Mouse (Mus musculus): ENCODE data around the gene Mettl7a3.
"Not testable (repeated sequence)": the region's sequence is repeated elsewhere in the genome, so short reads cannot be mapped to it uniquely, and the experiment has no call there.

Gene Mettl7a3

GRCm38 (mm10) chr15:100334629-100335028 lies at the start of gene Mettl7a3:
Gene Mettl7a3, plus strand, starts transcription at chr15:100334929.
- no peak for DNase-seq

DNA sequence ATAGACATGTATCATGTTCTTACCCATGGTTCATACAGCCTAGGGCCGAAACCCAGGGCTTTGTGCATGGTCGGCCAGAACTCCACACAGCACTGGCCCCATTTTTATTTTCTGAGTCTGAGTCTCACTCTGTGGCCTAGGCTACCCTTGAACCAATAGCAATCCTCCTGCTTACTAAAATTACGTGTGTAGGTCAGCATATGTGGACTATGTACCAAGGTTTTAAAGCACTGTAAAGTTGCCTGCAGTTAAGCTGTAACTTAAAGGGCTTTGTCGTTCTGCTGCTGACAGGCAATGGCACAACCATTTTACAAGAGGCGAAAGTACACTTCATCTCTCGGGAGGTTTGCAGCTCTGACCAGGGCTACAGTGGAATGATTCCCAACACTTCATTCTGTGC lies 45.7 kb upstream of the Mettl7a3 start:
- DNase-seq, result no peak

- no peak for DNase-seq
These were observed 43.9 kb upstream of the Mettl7a3 start for GRCm38 (mm10) chr15:100290858-100291257.

- DNase-seq, result no peak
These were observed 42.4 kb upstream of the Mettl7a3 start for GRCm38 (mm10) chr15:100292326-100292725.

- no peak for DNase-seq
These were observed 36.9 kb upstream of the Mettl7a3 start for GRCm38 (mm10) chr15:100297856-100298255.

GRCm38 (mm10) chr15:100300499-100300898 lies 34.2 kb upstream of the Mettl7a3 start:
- no peak for DNase-seq

DNA sequence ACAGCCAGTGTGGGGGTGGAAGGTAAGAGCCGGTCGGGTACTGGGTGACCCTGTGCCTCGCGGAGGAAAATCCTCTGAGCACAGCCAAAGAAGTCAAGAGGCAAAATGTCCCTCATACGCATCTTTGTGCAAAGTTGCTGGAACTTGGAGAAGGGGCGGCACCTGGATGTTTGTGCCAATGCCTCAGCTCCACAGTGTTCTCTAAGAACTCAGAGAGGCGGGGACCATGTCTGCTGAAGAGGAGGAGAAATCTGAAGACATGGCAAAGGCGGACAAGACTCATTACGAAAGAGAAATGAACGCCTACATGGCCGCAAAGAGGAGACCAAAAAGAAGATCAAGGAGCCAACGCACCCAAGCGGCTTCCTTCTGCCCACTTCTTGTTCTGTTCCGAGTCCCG lies 33.2 kb upstream of the Mettl7a3 start:
- no peak for DNase-seq

DNA sequence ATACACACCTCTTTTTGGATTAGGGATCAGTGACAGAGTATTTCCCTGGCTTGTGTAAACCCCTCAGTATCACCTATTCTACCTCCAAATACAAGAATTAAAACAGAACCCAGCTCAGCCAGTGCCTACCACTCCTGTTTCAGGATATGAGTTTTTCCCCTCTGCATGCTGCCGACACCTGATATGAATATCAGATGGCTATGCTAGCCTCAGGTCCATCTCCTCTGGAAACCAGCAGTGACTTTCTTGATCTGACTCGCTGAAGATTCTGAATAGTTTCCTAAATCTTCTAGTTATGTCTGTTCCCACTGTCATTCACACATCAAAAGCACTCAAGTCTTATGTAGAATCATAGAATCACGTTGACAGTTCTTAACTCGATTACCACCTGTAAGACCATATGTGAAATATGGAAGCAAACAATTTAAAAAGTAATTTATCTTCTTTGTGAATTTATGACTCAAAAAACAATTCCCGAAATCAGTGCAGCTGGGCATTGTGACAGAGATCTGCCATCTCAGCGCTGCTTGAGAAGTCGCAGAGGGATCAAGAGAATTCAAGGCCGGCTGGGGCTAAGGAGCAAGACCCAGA lies 31.2 kb upstream of the Mettl7a3 start:
- DNase-seq, result no peak

DNA sequence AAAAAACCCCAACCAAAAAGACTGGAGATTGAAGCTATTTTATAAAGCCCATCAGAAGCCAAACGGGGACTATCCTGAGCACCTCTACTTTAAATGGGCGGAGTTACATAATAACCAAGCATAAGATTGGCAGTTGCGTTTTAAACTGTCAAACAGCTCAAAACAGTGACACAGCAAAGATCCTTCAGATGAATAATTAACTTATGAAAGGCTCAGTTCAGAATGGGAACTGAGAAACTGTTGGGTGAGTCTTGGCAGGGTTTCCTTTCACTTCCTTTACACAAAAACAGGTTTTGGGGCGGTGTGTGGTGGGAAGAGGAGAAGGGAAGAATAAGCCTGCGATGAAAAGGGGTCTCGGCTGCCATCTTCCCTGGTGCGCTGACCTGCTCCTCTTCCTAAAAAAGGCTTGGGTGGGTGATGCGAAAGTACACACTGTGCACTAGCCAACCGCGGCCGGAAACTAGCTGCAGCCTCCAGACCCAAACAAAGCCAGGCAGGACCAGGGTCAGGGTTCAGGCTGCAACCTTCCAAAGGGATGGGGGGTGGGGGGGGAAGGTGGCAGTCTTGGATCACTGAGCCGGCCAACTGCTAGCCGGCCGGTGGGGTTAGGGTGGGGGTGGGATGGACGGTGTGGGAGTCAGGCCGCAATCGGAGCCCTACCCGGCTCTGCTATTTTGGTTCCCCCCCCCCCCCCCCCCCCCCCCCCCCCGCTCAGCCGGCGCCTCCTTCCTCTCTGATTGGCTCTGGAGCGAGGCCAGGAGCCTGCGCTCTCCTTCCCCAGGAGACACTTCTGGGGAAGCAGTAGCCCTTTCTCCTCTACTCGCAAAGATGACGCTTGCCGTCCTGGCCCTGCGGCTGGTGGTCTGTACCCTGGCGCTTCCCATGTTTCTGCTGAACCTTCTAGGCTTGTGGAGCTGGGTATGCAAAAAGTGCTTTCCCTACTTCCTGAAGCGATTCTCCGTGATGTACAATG lies 30.4 kb upstream of the Mettl7a3 start, which contains the start of gene Mettl7a1:
Gene Mettl7a1, plus strand, starts transcription at position 122 of the 973 bp plus-strand sequence.
- peak; percentile 62 for DNase-seq

DNA sequence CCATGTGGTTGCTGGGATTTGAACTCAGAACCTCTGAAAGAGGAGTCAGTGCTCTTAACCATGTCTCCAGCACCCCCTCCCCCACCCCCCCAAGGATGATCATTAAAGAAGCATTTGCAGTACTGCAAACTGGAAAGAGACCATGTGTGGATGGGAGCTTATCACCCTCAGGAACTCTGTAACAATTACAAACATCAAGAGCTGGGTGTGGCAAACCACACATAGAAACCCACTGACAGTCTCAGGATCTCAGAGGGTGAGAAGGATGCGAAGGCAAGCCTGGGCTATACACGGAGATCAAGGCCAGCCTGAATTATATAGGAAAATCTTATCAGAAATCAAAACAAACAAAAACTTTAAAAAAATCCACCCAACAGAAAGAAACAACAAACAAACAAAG lies 28.5 kb upstream of the Mettl7a3 start:
- no peak for DNase-seq

DNA sequence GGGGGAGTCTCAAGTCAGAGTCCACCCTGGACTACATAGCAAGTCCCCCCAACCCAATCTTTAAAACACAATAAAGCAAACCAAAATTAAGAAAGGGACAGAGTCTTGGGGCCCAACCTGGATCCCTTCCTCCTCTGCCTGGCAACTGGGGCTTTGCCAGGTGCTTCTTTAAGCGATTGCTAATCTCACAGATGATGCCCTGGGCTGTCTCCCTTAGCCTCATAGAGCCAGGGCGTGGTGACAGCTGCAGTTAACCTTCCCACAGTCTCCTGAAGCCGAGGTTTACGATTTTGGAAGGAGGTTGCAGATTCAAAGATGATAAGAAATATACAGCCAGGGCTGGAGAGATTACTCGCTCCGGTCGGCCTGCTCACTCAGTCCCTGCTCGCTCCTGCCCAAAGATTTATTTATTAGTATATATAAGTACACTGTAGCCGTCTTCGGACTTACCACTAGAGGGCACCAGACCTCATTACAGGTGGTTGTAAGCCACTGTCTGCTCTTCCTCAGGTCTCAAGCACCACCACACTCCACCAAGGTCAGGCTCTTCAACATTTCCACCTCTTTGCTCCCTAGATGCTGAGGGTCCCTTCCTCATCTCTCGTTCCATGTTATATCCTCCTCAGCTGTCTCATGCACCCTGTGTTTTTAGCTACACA lies 27.2 kb upstream of the Mettl7a3 start:
- peak; percentile 24 for DNase-seq

DNA sequence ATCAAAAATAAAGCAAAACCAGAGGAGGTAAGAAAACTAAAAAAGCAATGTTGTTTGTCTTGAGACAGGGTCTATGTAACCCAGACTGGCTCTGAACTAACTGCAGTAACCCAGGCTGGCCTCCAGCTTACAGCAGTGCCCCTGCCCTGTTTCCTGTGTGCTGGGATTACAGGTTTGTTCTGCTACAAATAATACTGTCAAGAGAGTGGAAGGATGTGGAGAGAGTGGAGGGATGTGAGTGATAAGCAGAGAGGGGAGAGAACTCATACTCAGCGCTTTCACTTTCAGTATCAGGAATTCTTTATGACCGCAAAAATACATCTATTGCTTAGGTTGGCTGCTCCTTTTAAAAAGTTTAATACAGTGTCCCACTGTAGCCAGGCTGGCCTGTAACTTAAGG lies 22.4 kb upstream of the Mettl7a3 start:
- DNase-seq, result no peak

- no peak for DNase-seq
These were observed 20.1 kb upstream of the Mettl7a3 start for GRCm38 (mm10) chr15:100314448-100315145.

- not testable (repeated sequence) for DNase-seq
These were observed 16.6 kb upstream of the Mettl7a3 start for GRCm38 (mm10) chr15:100318014-100318671.

DNA sequence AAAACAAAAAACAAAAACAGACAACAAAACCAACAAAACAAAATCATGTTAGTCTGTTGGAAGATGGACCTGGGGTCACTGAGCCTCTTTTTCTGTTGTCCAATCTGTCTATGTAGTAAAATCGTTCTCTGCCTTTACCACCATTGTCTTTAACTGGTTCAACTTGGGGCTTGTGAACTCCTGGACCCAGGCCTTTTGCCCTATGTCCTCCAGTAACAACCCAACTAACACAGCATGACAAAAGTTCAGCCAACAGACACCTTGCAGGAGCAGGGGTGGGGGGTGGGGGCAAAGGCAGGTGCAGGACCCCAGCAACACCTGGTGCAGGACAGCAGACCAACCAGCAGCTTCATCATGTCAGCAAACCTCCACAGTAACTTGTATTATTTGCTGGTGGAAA lies 14.8 kb upstream of the Mettl7a3 start:
- DNase-seq, result no peak

GRCm38 (mm10) chr15:100320295-100320905 lies 14.3 kb upstream of the Mettl7a3 start:
- DNase-seq, result no peak

DNA sequence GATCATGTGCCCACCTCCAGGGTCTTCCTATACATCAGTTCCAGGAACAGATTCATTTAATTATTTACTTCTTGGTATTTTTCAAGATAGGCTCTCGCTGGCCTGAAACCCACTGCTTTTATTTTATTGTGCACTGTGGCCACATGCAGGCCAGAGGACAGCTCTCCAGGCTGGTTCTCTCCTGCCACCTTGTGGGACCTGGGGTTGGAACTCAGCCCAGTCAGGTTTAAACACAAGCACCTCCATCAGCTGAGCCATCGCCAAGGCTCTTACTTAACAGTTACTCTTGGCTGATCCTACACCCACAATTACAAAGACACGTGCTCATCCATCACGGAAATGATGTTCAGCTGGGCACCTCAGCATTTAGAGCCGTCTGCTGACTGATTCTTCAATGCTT lies 13.6 kb upstream of the Mettl7a3 start:
- no peak for DNase-seq

DNA sequence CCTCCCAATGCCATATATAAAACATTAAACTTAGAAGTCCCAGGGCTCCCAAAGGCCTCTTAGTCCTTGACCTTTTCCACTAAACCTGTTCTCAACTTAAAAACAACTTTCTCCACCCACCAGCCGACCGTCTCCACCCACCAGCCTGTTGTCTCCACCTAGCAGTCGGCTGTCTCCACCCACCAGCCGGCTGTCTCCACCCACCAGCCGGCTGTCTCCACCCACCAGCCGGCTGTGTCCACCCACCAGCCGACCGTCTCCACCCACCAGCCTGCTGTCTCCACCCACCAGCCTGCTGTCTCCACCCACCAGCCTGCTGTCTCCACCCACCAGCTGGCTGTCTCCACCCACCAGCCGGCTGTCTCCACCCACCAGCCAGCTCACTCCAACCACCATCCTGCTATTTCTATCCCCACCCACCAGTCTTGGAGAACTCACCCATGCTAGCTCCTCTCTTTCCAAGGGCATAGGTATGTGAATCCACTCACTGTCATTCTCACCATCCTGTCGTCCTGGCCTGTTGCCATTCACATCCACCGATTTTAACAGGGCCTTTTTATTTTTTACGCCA lies 10.6 kb upstream of the Mettl7a3 start:
- DNase-seq, result no peak

DNA sequence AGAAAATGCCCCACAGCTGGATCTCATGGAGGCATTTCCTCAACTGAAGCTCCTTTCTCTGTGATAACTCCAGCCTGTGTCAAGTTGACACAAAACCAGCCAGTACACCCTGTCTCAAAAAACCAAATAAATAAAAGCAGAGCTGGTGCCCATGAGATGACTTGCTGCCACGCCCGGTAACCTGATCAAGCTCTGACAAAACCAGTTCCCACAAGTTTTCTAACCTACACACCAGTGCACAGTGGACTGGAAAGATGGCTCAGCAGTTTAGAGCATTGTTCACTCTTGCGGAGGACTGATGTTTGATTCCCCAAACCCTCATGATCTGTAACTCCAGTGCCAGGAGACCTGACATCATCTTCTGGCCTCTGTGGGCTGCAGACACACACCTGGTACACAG lies 9.5 kb upstream of the Mettl7a3 start:
- DNase-seq, result no peak

DNA sequence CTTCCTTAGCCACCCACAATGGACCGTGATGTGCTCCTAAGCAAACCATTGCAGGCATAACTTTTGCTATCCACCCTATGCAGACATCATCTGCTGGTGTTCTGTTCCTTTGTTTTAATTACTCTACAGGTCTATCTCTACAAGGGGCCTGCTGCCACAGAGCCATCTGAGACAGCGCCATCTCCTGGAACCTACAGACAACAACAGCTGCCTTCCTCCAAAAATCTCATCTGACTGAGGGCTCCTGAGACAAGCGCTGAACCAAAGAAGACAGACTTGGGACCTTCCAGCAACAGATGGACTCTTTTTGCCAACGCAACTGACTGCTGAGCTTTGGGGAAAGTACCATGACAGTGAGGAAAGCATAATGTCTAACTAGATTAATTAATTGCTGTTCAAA lies 6.6 kb upstream of the Mettl7a3 start:
- DNase-seq, result not testable (repeated sequence)

DNA sequence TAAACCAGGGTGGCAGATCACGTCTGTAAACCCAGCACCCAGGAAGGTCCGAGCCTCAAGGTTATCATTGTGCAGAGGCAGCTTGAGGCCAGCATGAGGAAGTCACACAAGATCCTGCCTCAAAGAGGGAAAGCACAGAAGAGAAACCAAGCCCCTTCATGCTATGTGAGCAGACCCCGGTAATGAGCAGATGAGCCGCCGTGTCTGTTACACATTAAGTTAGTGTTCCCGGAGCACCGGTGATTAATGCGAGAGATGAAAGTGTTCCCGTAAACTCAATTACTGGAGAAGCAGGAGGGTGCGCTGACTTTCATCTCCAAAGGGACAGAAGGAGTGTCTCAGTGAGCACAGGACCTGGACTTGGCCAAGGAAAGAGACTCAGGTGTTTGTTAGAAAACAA lies 5.4 kb upstream of the Mettl7a3 start:
- DNase-seq, result not testable (repeated sequence)

DNA sequence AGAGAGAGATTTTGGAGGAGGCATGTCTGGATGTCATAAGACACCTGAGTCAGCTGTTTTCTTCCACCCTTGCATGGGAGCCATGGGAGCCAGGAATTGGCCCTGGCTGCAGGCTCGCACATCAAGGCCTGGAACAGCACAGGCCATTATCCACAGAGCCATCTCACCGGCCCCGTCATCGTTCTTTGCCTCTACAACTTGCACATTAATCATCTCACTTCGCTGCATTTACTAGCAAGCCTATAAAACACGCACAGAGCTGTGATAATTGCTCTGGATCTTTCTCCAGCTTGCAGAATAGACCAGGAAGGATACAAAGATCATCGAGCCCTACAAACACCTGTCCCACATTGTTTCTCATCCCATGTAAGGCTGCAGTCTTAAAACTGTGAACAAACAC lies 4.0 kb upstream of the Mettl7a3 start:
- DNase-seq, result no peak
